Mouse (Mus musculus) G1E (cell line): ENCODE results near the gene Pbx1. TPM values are rescaled to one million over a fixed set of nuclear protein-coding genes. Genes with fewer than 3 reads are reported as not detected.

Experiments
- ATAC-seq: 2 replicates; pipeline ENCODE4 v1.8.0; 2016; ENCODE audit warnings: mild to moderate bottlenecking; ENCODE audit not compliant: insufficient number of reproducible peaks, poor library complexity, low FRiP score, severe bottlenecking; ENCODE audit errors: extremely low read depth
- DNase-seq: peaks from one replicate; pipeline ENCODE4 v3.0.0; 2012; ENCODE audit warnings: low spot score
- H3K27me3 ChIP-seq: 2 replicates; pipeline ENCODE4 v1.6.1; 2012; ENCODE audit warnings: mild to moderate bottlenecking, low read length, inconsistent platforms; ENCODE audit not compliant: insufficient read depth
- H3K36me3 ChIP-seq: replicated peaks from 2 replicates; pipeline ENCODE3; 2012; ENCODE audit warnings: mild to moderate bottlenecking, inconsistent platforms
- H3K4me1 ChIP-seq: 2 replicates; pipeline ENCODE4 v1.6.1; 2012; ENCODE audit warnings: low read depth, low read length, inconsistent platforms, mixed read lengths; ENCODE audit not compliant: insufficient read depth
- H3K4me3 ChIP-seq: 2 replicates; pipeline ENCODE4 v1.5.1; 2012; ENCODE audit warnings: low read depth, mild to moderate bottlenecking, inconsistent platforms, low read length, moderate library complexity, mixed read lengths
- H3K9me3 ChIP-seq: replicated peaks from 2 replicates; pipeline ENCODE4 v1.6.1; 2012; ENCODE audit warnings: inconsistent platforms
- CTCF ChIP-seq: IDR thresholded peaks from 2 replicates; pipeline ENCODE4 v1.5.1; 2012; ENCODE audit warnings: low read depth, low read length, inconsistent platforms, mixed read lengths
- GATA1 ChIP-seq: IDR thresholded peaks from 2 replicates; pipeline ENCODE4 v1.6.1; 2012; ENCODE audit warnings: borderline replicate concordance, low read length, inconsistent platforms, mixed read lengths
- GATA2 ChIP-seq: IDR thresholded peaks from 2 replicates; pipeline ENCODE4 v1.6.1; 2012; ENCODE audit warnings: low read depth, low read length, inconsistent platforms, borderline replicate concordance
- POLR2AphosphoS5 ChIP-seq: IDR thresholded peaks from 2 replicates; pipeline ENCODE4 v1.6.1; 2012; ENCODE audit warnings: low read depth, low read length, inconsistent platforms; ENCODE audit not compliant: insufficient replicate concordance
- TAL1 ChIP-seq: conservative IDR thresholded peaks from 2 replicates; pipeline ENCODE4 v1.6.1; 2012; ENCODE audit warnings: low read depth, low read length, inconsistent platforms, mixed read lengths
- polyA plus RNA-seq: library from polyadenylated mRNA; stranded (reverse); fragments of >175 nt; gene quantifications from 2 replicates; pipeline ENCODE4 v1.2.3, GENCODE M21; 2012
- total RNA-seq, 2 experiments: library from RNA; stranded (forward) in 1 of 2; stranded (reverse) in 1 of 2; fragments of 200-1000 nt in 1 of 2; fragments of >200 nt in 1 of 2; fragmentation: Nextera tagmentation in 1 of 2; gene quantifications; 2 replicates each; pipeline ENCODE4 v1.2.3; 2014 to 2017

Gene Pbx1
- total and polyA plus RNA-seq, 3 experiments: 0.11 to 0.23 TPM; not detected in 1

GRCm38 (mm10) chr1:168327405-168328235 is 104.5 kb downstream of the Pbx1 start:
- ATAC-seq (no peak), DNase-seq (no peak)
- Histone ChIP-seq H3K9me3 (peaks cover 60% of the 10 kb centered on the region), H3K36me3 (no peaks in the 10 kb centered on the region), H3K27me3 (no peaks in the 10 kb centered on the region), H3K4me1 (no peaks in the 10 kb centered on the region), H3K4me3 (no peak overlapping the region)
- TF ChIP-seq TAL1 (no peak), GATA1 (no peak), CTCF (no peak), POLR2AphosphoS5 (no peak), GATA2 (no peak)

GRCm38 (mm10) chr1:168325786-168326185 is 106.3 kb downstream of the Pbx1 start:
- no peak for TF ChIP-seq GATA2
- TF ChIP-seq POLR2AphosphoS5: no peak
- no peak for TF ChIP-seq GATA1
- TF ChIP-seq TAL1: no peak
- TF ChIP-seq CTCF: no peak
- Histone ChIP-seq H3K4me1 (no peaks in the 10 kb centered on the region), H3K4me3 (no peak overlapping the region), H3K9me3 (peaks cover 55% of the 10 kb centered on the region), H3K27me3 (no peaks in the 10 kb centered on the region), H3K36me3 (no peaks in the 10 kb centered on the region)
- ATAC-seq (no peak), DNase-seq (no peak)

GRCm38 (mm10) chr1:168324306-168325085 is 107.6 kb downstream of the Pbx1 start:
- peaks cover 55% of the 10 kb centered on the region for H3K9me3 ChIP-seq
- no peak overlapping the region for H3K4me3 ChIP-seq
- no peaks in the 10 kb centered on the region for H3K27me3 ChIP-seq
- DNase-seq: no peak
- H3K4me1 ChIP-seq: no peaks in the 10 kb centered on the region
- H3K36me3 ChIP-seq: no peaks in the 10 kb centered on the region
- no peak for TF ChIP-seq TAL1
- ATAC-seq: no peak

GRCm38 (mm10) chr1:168323436-168324108 is 108.5 kb downstream of the Pbx1 start:
- peaks cover 56% of the 10 kb centered on the region for H3K9me3 ChIP-seq
- no peak for DNase-seq
- H3K4me1 ChIP-seq: no peaks in the 10 kb centered on the region
- TF ChIP-seq CTCF: no peak
- no peak for TF ChIP-seq GATA1
- TF ChIP-seq GATA2: no peak
- TF ChIP-seq POLR2AphosphoS5: no peak
- no peak for TF ChIP-seq TAL1
- H3K4me3 ChIP-seq: no peak overlapping the region
- ATAC-seq: no peak
- H3K36me3 ChIP-seq: no peaks in the 10 kb centered on the region
- no peaks in the 10 kb centered on the region for H3K27me3 ChIP-seq

- no peaks in the 10 kb centered on the region for H3K4me1 ChIP-seq
- H3K27me3 ChIP-seq: no peaks in the 10 kb centered on the region
- no peak for DNase-seq
- H3K9me3 ChIP-seq: peaks cover 49% of the 10 kb centered on the region
- TF ChIP-seq GATA1 (no peak), POLR2AphosphoS5 (no peak), TAL1 (no peak), GATA2 (no peak), CTCF (no peak)
- no peak overlapping the region for H3K4me3 ChIP-seq
- ATAC-seq: no peak
- no peaks in the 10 kb centered on the region for H3K36me3 ChIP-seq
Measured at GRCm38 (mm10) chr1:168322892-168323291, 109.2 kb downstream of the Pbx1 start.

GRCm38 (mm10) chr1:168319695-168320094 is 112.4 kb downstream of the Pbx1 start:
- Histone ChIP-seq H3K27me3 (no peaks in the 10 kb centered on the region), H3K36me3 (no peaks in the 10 kb centered on the region), H3K4me1 (no peaks in the 10 kb centered on the region), H3K4me3 (no peak overlapping the region), H3K9me3 (peaks cover 34% of the 10 kb centered on the region)
- ATAC-seq (no peak), DNase-seq (no peak)
- TF ChIP-seq TAL1: no peak
- no peak for TF ChIP-seq GATA2
- TF ChIP-seq POLR2AphosphoS5: no peak
- no peak for TF ChIP-seq GATA1
- TF ChIP-seq CTCF: no peak
